Mouse (Mus musculus) ES-CJ7 (cell line): ENCODE results near the gene Pacs1.
"Not testable (repeated sequence)": the region's sequence is repeated elsewhere in the genome, so short reads cannot be mapped to it uniquely, and the experiment has no call there.

Source experiments
- DNase-seq: peaks from one replicate; pipeline ENCODE4 v3.0.0; 2011; ENCODE audit warnings: low read depth, low spot score

Gene Pacs1

GRCm38 (mm10) chr19:5151741-5152140 lies 121.2 kb downstream of the Pacs1 start:
- DNase-seq: no peak

- peak; percentile 66 for DNase-seq
Observed at GRCm38 (mm10) chr19:5151331-5151730, 121.6 kb downstream of the Pacs1 start.

GRCm38 (mm10) chr19:5150358-5150757 lies 122.6 kb downstream of the Pacs1 start:
- no peak for DNase-seq

- not testable (repeated sequence) for DNase-seq
Observed at GRCm38 (mm10) chr19:5149041-5149440, 123.9 kb downstream of the Pacs1 start.

GRCm38 (mm10) chr19:5139640-5140039 lies 133.3 kb downstream of the Pacs1 start:
- peak; percentile 52 for DNase-seq

- no peak for DNase-seq
Observed at GRCm38 (mm10) chr19:5131237-5131636, 141.7 kb downstream of the Pacs1 start.

- DNase-seq: peak; percentile 32
Observed at GRCm38 (mm10) chr19:5129770-5130169, 143.1 kb downstream of the Pacs1 start.

GRCm38 (mm10) chr19:5124055-5124614 lies 148.8 kb downstream of the Pacs1 start:
- DNase-seq: no peak

- DNase-seq: no peak
Observed at GRCm38 (mm10) chr19:5123241-5123640, 149.7 kb downstream of the Pacs1 start.

- no peak for DNase-seq
Observed at GRCm38 (mm10) chr19:5122492-5122891, 150.4 kb downstream of the Pacs1 start.

- peak; percentile 88 for DNase-seq
Observed at GRCm38 (mm10) chr19:5118384-5118698, 154.6 kb downstream of the Pacs1 start, which contains the start of gene Klc2. Gene Klc2, minus strand, starts transcription at chr19:5118560.

GRCm38 (mm10) chr19:5117494-5118383 lies 155.2 kb downstream of the Pacs1 start:
- peak; percentile 84 for DNase-seq

- DNase-seq: no peak
Observed at GRCm38 (mm10) chr19:5113783-5114182, 159.1 kb downstream of the Pacs1 start.

- DNase-seq: peak; percentile 68
Observed at GRCm38 (mm10) chr19:5109659-5110453, 163.1 kb downstream of the Pacs1 start.

- DNase-seq: no peak
Observed at GRCm38 (mm10) chr19:5108702-5109101, 164.2 kb downstream of the Pacs1 start.

GRCm38 (mm10) chr19:5108271-5108575 lies 164.7 kb downstream of the Pacs1 start:
- DNase-seq: peak; percentile 65

- no peak for DNase-seq
Observed at GRCm38 (mm10) chr19:5107556-5108270, 165.2 kb downstream of the Pacs1 start.

- peak; percentile 98 for DNase-seq
Observed at GRCm38 (mm10) chr19:5106731-5107191, 166.2 kb downstream of the Pacs1 start, which contains the start of gene Rab1b. Gene Rab1b, minus strand, starts transcription at chr19:5107072.

GRCm38 (mm10) chr19:5106074-5106473 lies 166.8 kb downstream of the Pacs1 start:
- no peak for DNase-seq

GRCm38 (mm10) chr19:5098363-5099143 lies 174.4 kb downstream of the Pacs1 start, which contains the start of gene Cnih2:
Gene Cnih2, minus strand, starts transcription at chr19:5098521.
- DNase-seq: no peak
